Mouse (Mus musculus) intestine, embryonic 14.5 days (tissue): ENCODE measurements around the gene Tenm3. TPM values are rescaled to one million over a fixed set of nuclear protein-coding genes. Genes with fewer than 3 reads are reported as not detected.

Experiments
- ATAC-seq: fragments of 200-750 bp; cut with Nextera tagmentation; replicated peaks from 2 replicates; pipeline ENCODE4 v1.8.0; 2017; ENCODE audit warnings: low read depth, moderate number of reproducible peaks, moderate TSS enrichment, moderate library complexity; ENCODE audit not compliant: low FRiP score, low TSS enrichment
- DNase-seq: peaks from one replicate; pipeline ENCODE4 v3.0.0-alpha.2; 2018; ENCODE audit warnings: low spot score
- H3K27ac ChIP-seq: fragments of 300-500 bp; sonication (generic); 2 replicates; pipeline ENCODE4 v1.5.1; 2014; ENCODE audit warnings: low read depth, mild to moderate bottlenecking, control low read depth
- H3K27me3 ChIP-seq: fragments of 300-500 bp; sonication (generic); replicated peaks from 2 replicates; pipeline ENCODE4 v1.6.1; 2014; ENCODE audit warnings: low read length, control low read depth; ENCODE audit not compliant: control insufficient read depth, insufficient read depth
- H3K36me3 ChIP-seq: fragments of 300-500 bp; sonication (generic); 2 replicates; pipeline ENCODE4 v1.6.1; 2014; ENCODE audit warnings: low read length, control low read depth; ENCODE audit not compliant: control insufficient read depth, insufficient read depth
- H3K4me1 ChIP-seq: fragments of 300-500 bp; sonication (generic); replicated peaks from 2 replicates; pipeline ENCODE4 v1.6.1; 2014; ENCODE audit warnings: low read length, control low read depth, mixed read lengths; ENCODE audit not compliant: control insufficient read depth, insufficient read depth
- H3K4me2 ChIP-seq: fragments of 300-500 bp; sonication (generic); 2 replicates; pipeline ENCODE4 v1.6.1; 2014; ENCODE audit warnings: low read length
- H3K4me3 ChIP-seq: fragments of 300-500 bp; sonication (generic); 2 replicates; pipeline ENCODE4 v1.5.1; 2014; ENCODE audit warnings: low read depth, low read length, control low read depth, mixed read lengths
- H3K9ac ChIP-seq: fragments of 300-500 bp; sonication (generic); 2 replicates; pipeline ENCODE4 v1.6.1; 2014; ENCODE audit warnings: mild to moderate bottlenecking, low read length
- H3K9me3 ChIP-seq: fragments of 300-500 bp; sonication (generic); 2 replicates; pipeline ENCODE4 v1.6.1; 2016; ENCODE audit warnings: low read length, control low read depth; ENCODE audit not compliant: control insufficient read depth
- whole genome bisulfite sequencing: fragments of 180-500 bp; shearing (Covaris S2); extraction: QIAGEN DNeasy Blood & Tissue Kit; methylation state at CpG from one replicate; pipeline ENCODE4 v1.1.7; 2014; 5-methylcytosine and 5-hydroxymethylcytosine counted together
- polyA plus RNA-seq: library from polyadenylated mRNA; unstranded; fragments of >200 nt; fragmentation: Nextera tagmentation; extraction: Ambion mirVana; gene quantifications from 2 replicates; pipeline ENCODE4 v1.2.1, GENCODE M21; 2014

Tenm3 gene
- polyA plus RNA-seq, 1 experiment from 2014 or later = 32.1 TPM

DNA sequence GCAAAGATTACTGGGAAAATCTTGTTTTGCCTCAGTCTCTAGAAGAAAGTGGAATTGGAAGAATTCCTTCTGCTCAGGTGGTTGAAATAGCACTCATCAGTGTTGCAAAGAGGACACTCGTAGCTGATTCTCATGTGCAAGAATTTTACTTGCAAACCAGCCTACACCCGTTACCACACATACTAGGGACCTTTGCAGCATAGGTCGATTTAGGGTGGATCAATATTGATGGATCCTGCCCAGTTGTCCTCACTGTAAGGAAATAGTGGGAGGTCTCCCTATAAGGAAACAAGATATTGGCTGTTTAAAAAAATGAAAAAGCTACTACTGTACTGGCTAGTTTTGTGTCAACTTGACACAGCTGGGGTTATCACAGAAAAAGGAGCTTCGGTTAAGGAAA lies 242.1 kb downstream of the Tenm3 start:
- Histone ChIP-seq H3K4me2 (no peak overlapping the region), H3K36me3 (no peaks in the 10 kb centered on the region), H3K27me3 (no peaks in the 10 kb centered on the region), H3K4me3 (no peak overlapping the region), H3K4me1 (peaks cover 7% of the 10 kb centered on the region; the same call in 1 of the 2 replicates), H3K27ac (no peak overlapping the region), H3K9ac (no peak overlapping the region), H3K9me3 (no peaks in the 10 kb centered on the region)
- 93% methylated on average over 4 of the region's 4 CpGs for WGBS
- DNase-seq (no peak), ATAC-seq (no peak)

- ATAC-seq (no peak), DNase-seq (no peak)
- H3K36me3 ChIP-seq = no peaks in the 10 kb centered on the region
- no peak overlapping the region for H3K4me3 ChIP-seq
- no peaks in the 10 kb centered on the region for H3K27me3 ChIP-seq
- no peak overlapping the region for H3K9ac ChIP-seq
- no peaks in the 10 kb centered on the region for H3K4me1 ChIP-seq
- no peak overlapping the region for H3K4me2 ChIP-seq
- 47% methylated on average over 4 of the region's 4 CpGs for WGBS
- H3K9me3 ChIP-seq = no peaks in the 10 kb centered on the region
- H3K27ac ChIP-seq = no peak overlapping the region
Observed at GRCm38 (mm10) chr8:48599028-48599427, 244.7 kb downstream of the Tenm3 start.

GRCm38 (mm10) chr8:48596332-48596731 lies 247.4 kb downstream of the Tenm3 start:
- Histone ChIP-seq H3K4me1 (peaks cover 11% of the 10 kb centered on the region), H3K4me2 (no peak overlapping the region), H3K27ac (no peak overlapping the region), H3K36me3 (no peaks in the 10 kb centered on the region), H3K9ac (no peak overlapping the region), H3K4me3 (no peak overlapping the region), H3K27me3 (no peaks in the 10 kb centered on the region), H3K9me3 (no peaks in the 10 kb centered on the region)
- ATAC-seq = no peak
- no peak for DNase-seq
- 84% methylated on average over 14 of the region's 14 CpGs for WGBS

- peak overlapping the region; percentile 22; the same call in 1 of the 2 replicates for H3K27ac ChIP-seq
- no peaks in the 10 kb centered on the region for H3K9me3 ChIP-seq
- no peak overlapping the region for H3K4me3 ChIP-seq
- peaks cover 18% of the 10 kb centered on the region for H3K4me1 ChIP-seq
- H3K9ac ChIP-seq = no peak overlapping the region
- no peaks in the 10 kb centered on the region for H3K36me3 ChIP-seq
- WGBS = 19% methylated on average over 5 of the region's 5 CpGs
- no peak for ATAC-seq
- no peak overlapping the region for H3K4me2 ChIP-seq
- H3K27me3 ChIP-seq = no peaks in the 10 kb centered on the region
- no peak for DNase-seq
Observed at GRCm38 (mm10) chr8:48591818-48592217, 251.9 kb downstream of the Tenm3 start.

DNA sequence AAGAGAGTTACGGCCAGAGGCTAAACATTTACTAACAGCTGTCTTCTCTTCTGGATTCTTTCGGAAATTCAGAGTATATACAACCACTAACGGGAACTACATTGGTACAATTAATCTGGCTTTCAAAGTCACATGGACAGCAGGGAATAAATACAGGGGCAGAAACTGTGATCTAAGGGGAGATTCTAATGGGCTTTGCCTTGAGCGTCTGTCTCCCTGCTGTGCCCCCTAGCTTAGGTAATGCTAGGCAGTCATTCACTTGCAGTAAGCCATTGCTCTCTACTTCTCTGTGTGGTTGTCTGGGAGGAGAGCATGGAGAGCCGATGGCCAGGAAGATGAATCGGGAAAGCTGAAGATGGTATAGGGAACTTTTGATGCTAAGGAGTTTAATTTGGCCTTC lies 264.0 kb downstream of the Tenm3 start:
- Histone ChIP-seq H3K27me3 (no peaks in the 10 kb centered on the region), H3K27ac (peak overlapping the region; percentile 41; the same call in 1 of the 2 replicates), H3K9ac (no peak overlapping the region), H3K4me2 (peak overlapping the region; percentile 22; the same call in 1 of the 2 replicates), H3K9me3 (no peaks in the 10 kb centered on the region), H3K4me1 (peaks cover 14% of the 10 kb centered on the region), H3K36me3 (no peaks in the 10 kb centered on the region), H3K4me3 (no peak overlapping the region)
- 19% methylated on average over 6 of the region's 6 CpGs for WGBS
- ATAC-seq = no peak
- no peak for DNase-seq

GRCm38 (mm10) chr8:48579144-48579543 lies 264.6 kb downstream of the Tenm3 start:
- ATAC-seq (no peak), DNase-seq (no peak)
- no peaks in the 10 kb centered on the region for H3K27me3 ChIP-seq
- no peak overlapping the region for H3K9ac ChIP-seq
- H3K4me1 ChIP-seq = peaks cover 14% of the 10 kb centered on the region
- no peak overlapping the region for H3K4me3 ChIP-seq
- 14% methylated on average over 8 of the region's 8 CpGs for WGBS
- peak overlapping the region; percentile 22; the same call in 1 of the 2 replicates for H3K4me2 ChIP-seq
- no peaks in the 10 kb centered on the region for H3K36me3 ChIP-seq
- H3K9me3 ChIP-seq = no peaks in the 10 kb centered on the region
- H3K27ac ChIP-seq = peak overlapping the region; percentile 41; the same call in 1 of the 2 replicates

GRCm38 (mm10) chr8:48572941-48573340 lies 270.8 kb downstream of the Tenm3 start:
- no peaks in the 10 kb centered on the region for H3K36me3 ChIP-seq
- no peak overlapping the region for H3K4me2 ChIP-seq
- H3K27ac ChIP-seq = no peak overlapping the region
- H3K4me3 ChIP-seq = no peak overlapping the region
- peaks cover 11% of the 10 kb centered on the region for H3K4me1 ChIP-seq
- H3K27me3 ChIP-seq = no peaks in the 10 kb centered on the region
- H3K9ac ChIP-seq = no peak overlapping the region
- DNase-seq = no peak
- H3K9me3 ChIP-seq = no peaks in the 10 kb centered on the region
- WGBS = 34% methylated on average over 1 of the region's 1 CpGs
- no peak; the same call in 1 of the 2 replicates for ATAC-seq

DNA sequence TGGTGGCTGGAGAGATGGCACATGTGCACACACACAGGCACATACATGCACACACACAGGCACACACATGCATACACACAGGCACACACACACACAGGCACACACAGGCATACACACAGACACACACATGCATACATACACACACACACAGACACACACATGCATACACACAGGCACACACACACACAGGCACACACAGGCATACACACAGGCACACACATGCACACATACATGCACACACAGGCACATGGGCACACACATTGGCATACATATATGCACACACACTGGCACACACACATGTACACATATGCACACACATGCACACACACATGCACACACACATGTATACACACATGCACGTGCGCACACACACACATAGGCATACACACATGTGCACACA lies 271.4 kb downstream of the Tenm3 start:
- peaks cover 14% of the 10 kb centered on the region for H3K4me1 ChIP-seq
- H3K4me3 ChIP-seq = no peak overlapping the region

DNA sequence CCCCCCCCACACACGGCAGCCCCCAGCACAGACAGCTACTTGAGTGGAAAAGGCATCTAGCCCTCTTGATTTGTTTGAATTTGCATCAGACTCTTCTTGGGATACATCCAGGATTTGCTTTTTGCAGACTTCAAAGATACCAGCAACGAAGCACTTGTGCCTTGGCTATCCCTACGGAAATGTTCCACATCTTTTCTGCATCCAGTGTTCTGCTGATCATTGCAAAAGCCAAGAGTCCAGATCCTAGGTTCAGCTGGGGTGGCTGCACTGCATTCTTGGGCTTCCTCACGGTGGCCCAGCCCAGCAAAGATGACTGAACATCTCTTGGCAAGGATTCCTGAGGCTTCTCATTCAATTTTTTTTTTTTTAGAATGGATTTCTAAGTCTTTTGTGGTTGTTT lies 275.1 kb downstream of the Tenm3 start:
- Histone ChIP-seq H3K4me3 (no peak overlapping the region), H3K36me3 (no peaks in the 10 kb centered on the region), H3K4me2 (no peak overlapping the region), H3K9me3 (no peaks in the 10 kb centered on the region), H3K9ac (no peak overlapping the region), H3K4me1 (peaks cover 14% of the 10 kb centered on the region), H3K27me3 (no peaks in the 10 kb centered on the region), H3K27ac (peak overlapping the region; percentile 69; the same call in 1 of the 2 replicates)
- DNase-seq (no peak), ATAC-seq (no peak)
- 45% methylated on average over 4 of the region's 4 CpGs for WGBS

More for the DNA sequence above, 271.4 kb downstream of the Tenm3 start:
- Histone ChIP-seq H3K4me2 (no peak overlapping the region), H3K27ac (no peak overlapping the region), H3K9me3 (no peaks in the 10 kb centered on the region), H3K27me3 (no peaks in the 10 kb centered on the region), H3K36me3 (no peaks in the 10 kb centered on the region), H3K9ac (no peak overlapping the region)
- DNase-seq (no peak), ATAC-seq (no peak)
- 95% methylated on average over 2 of the region's 2 CpGs for WGBS
